Mouse (Mus musculus): ENCODE data around the gene R3hcc1l.

The R3hcc1l gene

DNA sequence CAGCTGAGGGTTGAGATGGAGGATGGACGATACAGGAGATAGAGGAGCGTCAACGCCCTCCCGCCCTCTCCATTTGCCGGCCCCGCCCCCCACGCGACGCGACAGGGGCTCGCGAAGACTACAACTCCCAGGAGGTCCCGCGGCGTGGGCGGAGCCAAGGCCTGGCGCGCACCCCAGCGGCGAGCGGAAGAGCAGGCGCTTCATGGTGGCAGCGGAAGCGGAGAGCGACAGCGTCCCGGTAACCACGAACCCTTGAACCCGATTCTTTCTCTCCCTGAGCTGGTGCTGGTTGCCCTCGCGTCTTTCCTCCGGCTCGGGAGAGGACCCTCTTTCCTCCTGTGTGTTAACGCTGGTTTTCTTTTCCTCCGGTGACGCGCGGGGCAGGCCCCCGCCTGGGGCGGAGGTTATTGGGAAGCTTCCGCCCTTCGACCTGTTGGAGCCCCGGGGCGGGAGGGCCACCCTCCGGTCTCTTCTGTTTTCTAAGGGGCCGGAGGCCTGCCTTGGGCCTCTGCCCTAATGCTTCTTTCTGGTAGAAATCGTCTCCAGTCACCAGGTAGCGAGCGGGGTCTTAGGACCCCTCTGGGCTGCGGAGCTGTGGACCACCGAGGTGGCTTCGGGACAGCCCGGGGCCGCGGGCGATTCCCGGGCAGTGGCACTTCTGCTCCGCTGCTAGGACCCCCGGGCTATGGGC, at the start of gene R3hcc1l:
TSS of gene R3hcc1l (plus strand) at position 140 of the 691 bp plus-strand sequence.
- DNase-seq: peak; percentile 97

DNA sequence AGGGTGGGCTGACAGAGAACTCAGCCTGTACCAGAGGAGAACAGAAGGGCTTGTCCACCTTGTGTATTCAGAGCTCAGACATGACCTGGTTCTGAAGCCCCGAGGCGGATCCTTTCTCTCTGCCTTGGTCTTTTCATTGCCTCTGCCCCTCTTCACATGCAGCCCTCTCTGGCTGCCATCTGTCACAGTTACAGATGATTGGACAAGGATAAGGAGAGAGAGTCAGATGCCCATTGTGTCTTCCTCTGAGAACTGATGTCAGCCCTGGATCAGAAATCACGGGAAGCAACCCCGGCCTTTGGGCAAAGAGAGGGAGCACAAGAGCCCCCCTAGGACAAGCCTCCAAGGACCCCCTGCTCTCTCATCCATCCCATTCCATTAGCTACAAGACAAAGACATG, 47.0 kb upstream of the R3hcc1l start:
- no peak for DNase-seq

DNA sequence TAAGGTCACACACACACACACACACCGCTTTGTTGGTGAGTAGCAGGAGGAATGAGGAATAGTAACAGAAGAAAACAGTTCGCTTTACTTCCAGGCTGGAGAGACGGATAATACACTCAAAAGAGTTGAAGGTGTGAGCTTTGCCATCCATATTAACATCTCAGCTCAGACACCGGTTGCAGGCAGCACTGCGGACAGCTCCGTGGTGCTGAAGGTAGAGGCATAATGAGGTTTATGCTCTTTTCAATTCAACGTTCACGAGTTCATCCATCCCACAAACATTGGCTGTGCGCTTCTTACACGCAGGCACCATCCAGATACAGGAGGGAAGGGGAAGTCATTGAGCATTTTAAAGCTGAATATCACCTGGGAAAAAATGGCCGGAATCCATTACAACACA, 45.7 kb upstream of the R3hcc1l start:
- DNase-seq: peak; percentile 21

DNA sequence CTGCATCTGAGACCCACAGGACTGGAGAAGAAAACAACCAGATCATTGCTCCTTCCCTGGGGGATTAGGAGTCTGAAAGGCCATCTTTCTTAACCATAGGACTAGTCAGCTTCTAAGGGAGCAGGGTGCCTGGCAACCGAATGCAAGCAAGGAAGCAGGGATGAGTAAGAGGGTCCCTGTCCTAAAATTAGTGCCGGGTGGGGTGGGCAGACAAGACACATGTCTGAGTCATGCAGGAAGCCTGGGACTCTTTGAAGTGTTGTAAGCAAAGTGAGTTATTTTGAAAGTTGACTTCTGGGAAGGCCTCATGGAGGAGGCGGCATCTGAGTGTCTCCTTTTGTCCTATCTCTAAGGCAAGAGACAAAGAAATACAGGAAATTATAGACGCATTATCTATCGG, 40.8 kb upstream of the R3hcc1l start:
- DNase-seq: no peak

DNA sequence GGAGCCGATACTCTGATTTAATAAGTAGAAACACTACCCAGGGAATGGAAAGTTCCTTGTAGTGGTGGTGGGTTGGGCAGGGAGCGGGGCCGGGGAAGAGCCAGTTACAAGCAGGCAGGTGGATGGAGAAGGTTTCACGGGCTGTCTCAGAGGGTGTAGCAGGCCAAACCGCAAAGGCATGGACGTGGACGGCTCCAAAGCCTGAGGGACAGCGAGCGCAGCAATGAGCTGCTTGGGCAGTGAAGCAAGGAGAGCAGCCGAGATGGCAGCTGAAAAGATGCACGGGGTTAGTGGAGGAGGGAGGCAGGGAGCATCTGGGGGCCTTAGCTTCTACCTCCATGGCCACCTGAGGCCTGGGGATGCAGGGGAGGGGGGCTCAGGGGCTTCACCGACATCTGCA, 40.3 kb upstream of the R3hcc1l start:
- no peak for DNase-seq

DNA sequence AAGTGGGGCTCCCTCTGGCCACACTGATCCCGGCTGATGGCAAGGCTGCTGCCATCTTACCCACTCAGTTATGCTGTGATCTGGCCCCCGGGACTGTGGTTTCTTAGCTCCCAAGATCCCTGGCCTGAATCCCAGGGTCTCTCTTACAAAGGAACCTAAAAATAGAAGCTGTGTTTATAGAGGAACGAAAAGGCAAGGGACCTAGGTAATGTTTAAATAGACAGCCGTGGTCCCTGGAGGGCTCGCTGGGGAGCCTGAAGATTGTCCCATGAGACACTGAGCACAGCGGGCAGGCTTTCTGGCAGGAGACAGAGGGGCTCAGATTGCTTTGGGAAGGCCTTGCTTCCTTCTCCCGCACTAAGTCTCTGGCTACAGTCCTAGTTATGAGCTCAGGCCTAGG, 33.1 kb upstream of the R3hcc1l start:
- no peak for DNase-seq

DNA sequence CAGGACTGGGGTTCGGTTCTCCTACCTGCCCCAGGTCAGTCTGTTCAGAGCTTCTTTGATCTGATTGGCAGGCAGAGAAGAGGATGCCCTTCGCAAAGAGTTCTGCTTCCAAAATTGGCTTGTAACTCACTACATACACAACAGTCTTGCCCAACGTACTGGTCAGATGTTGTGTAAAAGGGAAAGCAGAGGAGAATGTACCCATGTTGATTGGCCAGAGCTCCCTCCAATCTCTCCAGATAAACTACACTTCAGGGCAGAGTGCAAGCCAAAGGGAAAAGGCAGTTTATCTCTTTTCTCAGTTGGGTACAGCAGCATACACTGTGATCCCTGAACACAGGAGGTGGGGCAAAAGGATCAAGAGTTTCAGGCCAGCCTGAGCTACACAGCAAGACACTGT, 31.3 kb upstream of the R3hcc1l start:
- DNase-seq: no peak

DNA sequence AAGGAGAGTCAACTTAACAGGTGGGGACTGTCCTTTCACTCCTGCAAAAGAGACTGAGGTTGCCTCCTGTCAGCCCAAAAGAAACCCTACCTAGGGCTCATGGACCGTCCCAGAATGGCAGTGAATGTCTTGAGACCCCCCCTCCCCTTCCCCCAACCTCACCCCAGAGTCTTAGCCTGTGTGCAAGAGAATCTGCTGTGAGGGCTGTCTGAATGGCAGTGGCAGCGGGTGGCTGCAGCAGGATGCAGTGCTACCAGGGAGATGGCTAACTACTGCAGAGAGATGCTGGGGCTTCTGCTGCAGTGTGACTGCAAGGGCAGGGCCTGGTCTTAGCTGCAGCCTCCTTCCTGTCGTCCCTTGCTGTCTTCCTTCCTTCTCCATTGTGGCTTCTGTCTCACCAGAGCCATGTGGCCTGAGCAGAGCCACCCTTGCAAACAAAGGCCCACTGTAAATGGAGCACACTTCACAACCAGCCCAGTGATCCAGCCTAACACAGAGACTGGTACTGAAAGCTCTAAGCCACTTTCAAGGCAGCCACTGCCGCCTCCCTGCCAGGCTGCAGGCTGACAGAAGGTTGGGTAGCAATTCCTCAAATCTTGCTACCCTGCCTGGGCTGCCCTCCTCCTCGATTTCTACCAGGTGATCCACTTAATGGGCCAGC, 25.2 kb upstream of the R3hcc1l start:
- no peak for DNase-seq

DNA sequence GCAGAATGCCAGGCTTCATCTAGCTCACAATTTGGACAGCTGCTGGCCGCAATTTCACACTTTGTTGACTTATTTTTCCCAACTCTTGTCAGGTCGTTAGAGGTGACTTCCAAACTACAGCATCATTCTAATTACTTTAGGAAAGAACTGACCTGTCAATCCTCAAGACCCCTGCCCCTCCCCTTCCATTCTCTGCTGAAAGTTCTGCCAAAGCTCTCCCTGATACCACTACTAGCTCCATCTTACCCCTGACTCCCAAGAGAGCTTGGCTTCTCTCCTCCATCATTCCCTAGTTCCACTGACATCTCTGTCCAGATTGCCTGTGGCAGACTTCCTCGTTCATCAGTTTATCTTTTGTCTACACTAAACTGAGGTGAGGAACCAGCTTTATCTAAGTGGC, 14.4 kb upstream of the R3hcc1l start:
- DNase-seq: no peak

DNA sequence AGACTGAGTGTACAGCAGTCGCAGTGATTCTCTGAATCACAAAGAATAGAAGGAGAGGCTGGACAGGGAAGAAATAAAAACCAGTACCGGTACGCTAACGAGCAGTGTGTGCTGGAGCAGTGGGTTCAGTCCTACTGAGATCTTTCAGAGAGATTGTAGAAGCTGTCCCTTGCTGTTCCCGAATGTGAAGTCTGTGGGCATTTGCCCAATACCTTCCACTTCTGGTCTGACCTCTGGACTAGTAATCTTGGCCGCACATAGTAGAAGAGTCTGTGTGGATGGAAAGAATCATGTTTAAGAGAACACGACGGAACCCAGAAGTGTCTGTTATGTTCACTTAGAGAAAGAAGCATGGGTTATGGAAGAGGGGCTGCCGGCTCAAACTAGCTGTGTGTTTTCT, 8.9 kb upstream of the R3hcc1l start:
- DNase-seq: no peak

DNA sequence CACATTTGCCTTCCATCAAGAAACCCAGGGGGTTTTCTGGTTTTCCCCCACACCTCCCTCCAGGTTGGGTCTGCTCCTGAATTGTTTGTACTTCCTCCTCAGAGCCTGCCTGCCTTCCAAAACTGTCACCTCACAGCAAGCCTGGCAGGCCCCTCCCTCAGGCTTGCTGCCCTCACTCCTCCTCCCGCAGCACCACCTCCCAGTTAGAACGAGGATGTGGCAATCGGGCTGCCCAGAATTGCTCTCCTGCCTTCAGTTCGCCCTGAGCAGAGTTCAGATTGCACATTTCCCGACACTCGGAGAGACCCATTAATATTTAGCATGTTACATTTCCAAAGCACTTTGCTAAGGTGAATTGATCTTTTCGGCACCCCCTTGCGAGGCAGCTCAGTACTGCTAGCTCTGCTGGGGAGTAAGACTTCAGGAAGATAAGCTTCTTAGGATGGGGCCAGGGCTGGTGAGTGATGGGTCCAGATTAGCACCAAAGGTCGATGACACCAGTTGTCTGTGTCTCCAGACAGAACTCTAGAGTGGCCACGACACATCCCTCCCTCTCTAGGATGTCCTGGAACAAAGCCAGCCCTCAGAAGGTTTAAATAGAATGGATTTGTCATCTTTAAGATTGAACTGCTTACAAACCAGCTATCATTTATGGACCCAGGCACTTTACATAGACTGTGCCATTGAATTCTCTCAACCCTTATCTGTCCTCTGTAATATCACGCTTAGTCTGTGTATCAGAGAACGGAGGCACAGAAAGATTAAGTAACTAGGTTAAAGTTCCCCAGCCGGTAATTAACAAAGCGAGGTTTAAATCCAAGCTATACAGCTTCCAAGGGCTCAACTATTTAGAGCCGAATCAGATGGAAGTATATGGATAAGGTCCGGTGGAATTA, 8.0 kb upstream of the R3hcc1l start:
- peak; percentile 39 for DNase-seq

DNA sequence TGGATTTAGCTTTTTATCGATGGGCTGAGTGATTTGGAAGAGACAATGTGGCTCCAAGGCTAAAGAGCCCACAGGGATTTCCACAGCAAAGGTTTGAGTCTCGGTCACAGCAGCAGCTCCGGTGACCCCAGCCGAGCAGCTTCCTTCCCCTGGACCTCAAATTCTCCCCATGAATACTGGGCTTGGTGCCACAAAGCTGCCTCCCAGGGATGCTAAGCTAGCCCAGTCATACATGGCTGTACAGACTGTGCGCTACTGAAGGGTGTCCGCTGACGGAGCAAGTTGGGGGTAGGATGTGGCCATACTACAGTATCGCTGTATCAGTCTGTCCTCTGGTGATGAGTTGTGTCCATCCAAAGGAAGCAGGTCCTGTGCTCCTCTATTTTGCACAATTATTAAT, 2.9 kb upstream of the R3hcc1l start:
- DNase-seq: no peak

DNA sequence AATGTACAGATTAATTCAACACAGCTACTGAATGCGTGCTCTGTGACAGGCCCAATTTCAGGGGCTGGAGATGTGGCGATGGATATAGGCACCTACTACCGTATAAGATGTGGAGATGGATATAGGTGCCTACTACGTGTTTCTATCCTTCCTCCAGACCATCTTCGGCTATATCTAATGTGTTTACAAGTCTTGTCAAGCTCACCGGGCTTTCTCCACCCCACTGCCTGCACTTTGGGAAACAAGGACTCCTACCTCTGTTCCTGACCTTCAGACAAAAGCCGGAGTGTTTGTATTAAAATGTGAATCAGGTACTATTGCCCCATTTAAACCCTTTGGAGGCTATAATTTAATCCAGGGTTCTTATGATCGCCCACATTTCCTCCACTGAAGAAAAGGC, 2.4 kb upstream of the R3hcc1l start:
- no peak for DNase-seq

DNA sequence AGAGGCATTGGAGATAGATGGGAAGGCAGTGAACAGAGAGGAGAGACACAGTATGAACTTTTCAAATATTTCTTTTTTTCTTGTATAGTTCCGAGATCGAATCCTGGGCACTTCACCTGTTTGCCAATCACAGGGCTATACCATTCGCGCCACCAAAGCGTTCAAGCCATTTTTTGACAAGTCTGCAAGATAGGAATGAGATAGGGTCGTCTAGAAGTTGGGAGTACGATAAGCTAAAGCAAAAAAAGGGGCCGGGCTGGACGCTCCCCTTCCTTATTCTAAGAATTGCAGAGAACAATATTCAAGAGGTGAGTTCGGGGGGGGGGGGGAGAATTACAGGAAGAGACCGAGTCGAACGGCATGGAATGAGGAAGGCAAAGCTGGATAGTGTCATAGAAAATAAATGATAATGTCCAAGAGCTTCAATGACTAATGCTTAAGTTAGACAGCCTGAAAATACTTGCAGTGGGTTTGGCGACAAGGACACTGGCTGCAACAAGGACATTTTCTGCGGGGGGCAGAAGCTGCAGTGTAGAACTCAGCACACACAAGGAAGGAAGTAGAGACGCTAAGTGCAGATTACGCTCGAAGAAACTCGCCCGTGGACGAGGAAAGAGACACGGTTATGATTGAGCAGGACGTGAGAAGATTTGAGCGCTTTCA, 471 bp upstream of the R3hcc1l start:
- no peak for DNase-seq

DNA sequence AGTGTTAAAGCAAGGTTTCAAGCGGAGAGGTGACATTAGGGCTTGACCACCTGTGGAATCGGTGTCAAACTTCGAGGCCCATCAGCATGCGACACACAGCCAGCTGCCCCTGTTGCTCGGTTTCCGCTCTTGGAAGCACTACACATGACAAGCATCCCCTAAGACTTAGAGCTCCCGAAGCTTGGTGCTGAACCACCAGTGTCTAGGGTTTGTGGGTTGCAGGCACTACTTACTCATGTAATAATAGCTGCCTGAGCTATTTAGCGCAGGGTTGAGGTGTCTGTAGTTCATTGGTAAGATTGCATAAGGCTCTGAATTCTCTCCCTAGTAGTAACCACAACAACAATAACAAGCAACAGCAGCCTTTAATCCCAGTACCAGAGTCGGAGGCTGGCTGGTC, 1.2 kb downstream of the R3hcc1l start:
- DNase-seq: no peak

DNA sequence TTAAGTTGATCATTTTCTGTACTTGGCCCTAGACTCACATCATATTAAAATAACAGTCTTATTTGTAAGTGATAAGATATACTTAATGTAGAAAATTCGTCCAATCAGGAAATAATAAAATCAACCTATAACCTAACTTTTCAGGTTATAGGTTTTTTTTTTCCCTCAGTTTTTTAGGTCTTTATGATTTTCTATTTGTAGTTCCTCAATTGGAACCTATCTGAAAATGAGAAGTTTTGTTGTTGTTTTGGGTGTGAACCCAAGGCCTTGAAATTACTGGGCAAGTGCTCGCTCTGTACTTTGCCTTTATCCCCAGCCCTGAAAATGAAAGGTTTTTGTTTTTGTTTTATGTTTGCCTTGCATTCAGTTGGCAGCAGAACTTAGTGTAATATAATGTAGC, 6.1 kb downstream of the R3hcc1l start:
- DNase-seq: no peak

DNA sequence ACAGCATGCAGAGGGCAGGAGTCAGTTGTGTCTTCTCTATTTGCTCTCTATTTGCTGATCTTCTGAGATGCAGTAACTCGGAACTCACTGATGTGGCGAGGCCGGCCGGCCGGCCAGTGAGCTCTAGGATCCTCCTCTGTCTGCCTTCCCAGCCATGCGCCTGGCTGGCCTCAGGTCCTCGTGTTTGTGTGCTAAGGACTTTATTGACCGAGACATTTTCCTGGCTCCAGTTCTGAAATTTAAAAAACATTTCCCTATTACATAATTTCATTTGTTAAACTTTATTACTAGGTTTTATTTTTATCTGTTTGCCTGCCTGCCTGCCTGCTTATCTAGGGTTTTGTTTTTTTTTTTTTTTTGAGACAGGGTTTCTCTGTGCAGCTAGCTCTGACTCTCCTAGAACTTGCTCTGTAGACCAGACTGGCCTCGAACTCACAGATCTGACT, 11.5 kb downstream of the R3hcc1l start:
- peak; percentile 25 for DNase-seq

DNA sequence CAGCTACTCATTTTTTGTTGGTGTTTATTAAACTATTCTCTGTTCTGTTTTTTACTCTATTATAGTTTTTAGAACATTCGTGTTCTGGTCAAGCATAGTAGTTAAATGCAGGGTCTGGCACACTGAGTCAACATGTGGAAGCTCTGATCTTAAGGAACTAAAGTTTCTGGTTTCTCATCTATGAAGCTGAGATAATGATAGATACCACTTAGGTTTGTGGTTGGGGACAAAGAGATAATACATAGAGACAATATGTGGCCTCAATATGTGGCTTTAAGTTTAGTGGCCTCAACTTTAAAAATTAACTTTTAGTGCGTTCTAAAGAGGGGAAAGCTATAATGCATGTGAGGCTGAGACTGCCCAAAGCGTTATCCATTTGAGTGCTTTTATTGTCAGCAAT, 15.9 kb downstream of the R3hcc1l start:
- no peak for DNase-seq

DNA sequence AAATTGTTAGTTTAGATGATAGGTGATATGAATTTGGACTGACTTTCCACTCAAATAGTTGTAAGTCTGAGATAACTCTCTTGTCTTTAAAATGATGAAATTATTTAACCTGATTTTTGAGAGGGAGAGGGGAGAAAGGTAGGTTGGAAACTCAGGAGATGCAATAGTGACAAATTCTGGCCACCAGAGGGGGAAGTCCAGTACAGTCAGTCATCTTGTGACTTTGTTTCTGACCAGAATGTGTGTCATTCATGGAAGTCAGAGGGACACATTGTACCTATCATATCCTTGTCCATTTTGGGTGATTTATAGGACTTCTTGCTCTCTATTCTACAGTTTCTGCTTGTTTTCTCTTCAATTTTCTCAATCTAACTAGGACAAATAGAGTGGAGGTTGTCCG, 19.0 kb downstream of the R3hcc1l start:
- no peak for DNase-seq

DNA sequence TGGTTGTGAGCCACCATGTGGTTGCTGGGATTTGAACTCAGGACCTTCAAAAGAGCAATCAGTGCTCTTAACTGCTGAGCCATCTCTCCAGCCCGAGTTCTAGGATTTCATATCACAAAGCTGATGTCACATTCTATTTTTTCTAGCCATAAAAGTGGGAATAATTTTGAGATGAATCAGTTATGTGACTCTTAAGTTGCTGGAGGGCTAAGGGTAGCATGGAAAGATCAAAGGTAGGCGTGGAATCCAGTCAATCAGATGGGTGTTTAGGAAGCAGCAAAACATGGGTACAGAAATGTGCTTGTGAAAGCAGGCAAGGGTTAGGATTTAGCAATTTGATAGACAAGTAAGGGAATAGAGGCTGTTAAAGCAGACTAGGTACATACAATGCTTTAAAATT, 20.4 kb downstream of the R3hcc1l start:
- DNase-seq: no peak

DNA sequence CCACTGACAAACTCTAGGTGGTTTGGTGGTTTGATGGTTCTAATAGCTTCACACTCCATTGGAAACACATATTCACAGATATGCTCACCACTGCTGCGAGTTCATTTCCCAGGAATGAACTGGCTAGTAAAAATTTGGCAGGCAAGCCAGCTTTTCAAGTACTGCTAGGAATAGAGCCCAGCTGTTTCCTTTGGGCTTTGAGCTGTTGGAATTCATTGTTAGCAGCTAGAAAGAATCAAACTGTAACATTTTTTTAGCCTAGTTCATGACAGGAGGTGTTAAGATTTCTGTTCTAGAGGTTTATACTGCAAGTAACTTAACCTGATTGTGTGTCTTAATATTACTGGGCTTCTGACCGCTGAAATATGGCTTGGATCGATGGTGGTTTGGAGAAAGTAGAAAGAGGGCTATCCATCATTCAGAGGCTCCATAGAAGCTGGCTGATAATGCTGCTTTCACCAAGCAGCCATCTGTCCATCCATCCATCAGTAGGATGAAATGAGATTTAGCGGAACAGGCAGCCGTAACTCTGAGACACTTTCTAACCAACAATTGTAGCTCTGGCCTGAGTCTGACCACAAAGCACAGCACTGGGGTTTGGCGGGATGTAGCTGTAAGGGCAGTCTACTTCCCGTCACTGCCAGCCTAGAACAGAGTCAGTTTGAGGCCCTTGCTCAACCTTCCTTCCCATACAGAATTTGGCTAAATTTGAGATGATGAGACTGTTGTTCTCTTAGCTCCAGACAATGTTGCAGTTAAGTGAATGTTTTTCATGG, 21.0 kb downstream of the R3hcc1l start:
- no peak for DNase-seq

DNA sequence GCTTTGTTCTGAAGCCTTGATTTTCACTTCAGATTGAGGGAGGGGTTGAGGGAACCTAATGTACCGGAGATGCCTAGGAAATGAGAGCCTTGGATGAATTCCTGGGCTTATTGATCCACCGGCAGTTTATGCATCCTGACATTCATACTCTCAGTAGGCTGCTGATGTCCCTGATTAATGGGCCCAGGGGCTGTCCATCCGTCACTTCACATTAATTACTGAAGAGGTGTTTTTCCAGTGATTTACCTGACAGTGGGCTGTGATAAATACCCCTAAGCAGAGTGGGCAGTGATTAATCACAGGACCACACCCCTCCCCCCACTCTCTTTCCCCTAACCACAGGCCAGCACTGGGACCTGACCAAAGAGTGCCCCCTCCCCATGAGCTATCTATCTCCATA, 22.1 kb downstream of the R3hcc1l start:
- no peak for DNase-seq
